Mouse (Mus musculus) lung, adult 18-20 months (tissue): Measurements from ENCODE around the gene Slc16a13.
"Not testable (repeated sequence)": the region's sequence is repeated elsewhere in the genome, so short reads cannot be mapped to it uniquely, and the experiment has no call there.

Source experiments
- DNase-seq, 2 experiments: peaks; one replicate each; pipeline ENCODE4 v3.0.0; 2022; ENCODE audit warnings: mixed read lengths in 2 of 2

Slc16a13 gene

GRCm38 (mm10) chr11:70169471-70169870, 51.4 kb downstream of the Slc16a13 start:
- not testable (repeated sequence) for DNase-seq

- DNase-seq, result no peak
Measured at GRCm38 (mm10) chr11:70168136-70168535, 52.7 kb downstream of the Slc16a13 start.
